Mouse (Mus musculus) retina, postnatal 7 days (tissue): Measurements from ENCODE around the gene Gart.
A peak's percentile ranks its signal among the peaks of the same experiment; 100 is the strongest.

Experiments
- DNase-seq: peaks from one replicate; pipeline ENCODE4 v3.0.0-alpha.2; 2012; ENCODE audit warnings: low read depth, low spot score

Gene Gart

DNA sequence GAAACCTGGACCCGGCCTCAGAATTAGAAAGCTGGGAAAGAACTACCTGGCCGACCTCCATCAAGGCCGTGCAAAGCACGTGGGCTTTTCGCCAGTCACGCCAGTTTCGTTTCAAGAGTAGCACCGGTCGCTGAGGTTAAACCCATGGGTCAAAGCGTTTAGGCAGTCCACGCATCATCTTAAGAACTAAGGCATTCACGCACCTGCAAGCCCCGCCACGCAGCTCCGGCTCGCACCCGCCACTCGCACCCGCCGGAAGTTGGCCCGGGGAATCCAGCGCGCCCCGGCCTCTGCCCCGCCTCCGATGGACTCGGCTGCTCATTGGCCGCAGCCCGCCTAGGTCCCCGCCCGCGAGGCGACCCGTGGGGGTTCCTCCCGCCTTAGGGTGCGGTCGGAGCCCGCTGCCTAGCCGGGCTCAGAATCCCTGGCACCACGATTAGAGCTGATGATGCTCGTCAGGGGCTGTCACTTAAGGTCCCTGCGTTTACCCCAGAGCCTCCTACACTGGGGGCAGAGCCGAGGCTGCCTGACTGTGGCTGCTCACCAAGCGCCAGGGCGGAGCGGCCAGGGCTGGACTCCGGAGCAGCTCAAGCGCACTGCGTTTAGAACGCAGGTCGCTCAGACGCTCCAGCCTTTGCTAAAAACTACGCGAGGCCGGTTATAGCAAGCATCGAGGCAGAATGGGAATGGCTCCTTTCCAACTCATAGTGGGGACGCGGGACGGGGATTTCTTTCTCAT lies at the start of gene Gart:
TSS of gene Gart (minus strand) at position 272 of the 739 bp plus-strand sequence.
- DNase-seq, result peak; percentile 74

DNA sequence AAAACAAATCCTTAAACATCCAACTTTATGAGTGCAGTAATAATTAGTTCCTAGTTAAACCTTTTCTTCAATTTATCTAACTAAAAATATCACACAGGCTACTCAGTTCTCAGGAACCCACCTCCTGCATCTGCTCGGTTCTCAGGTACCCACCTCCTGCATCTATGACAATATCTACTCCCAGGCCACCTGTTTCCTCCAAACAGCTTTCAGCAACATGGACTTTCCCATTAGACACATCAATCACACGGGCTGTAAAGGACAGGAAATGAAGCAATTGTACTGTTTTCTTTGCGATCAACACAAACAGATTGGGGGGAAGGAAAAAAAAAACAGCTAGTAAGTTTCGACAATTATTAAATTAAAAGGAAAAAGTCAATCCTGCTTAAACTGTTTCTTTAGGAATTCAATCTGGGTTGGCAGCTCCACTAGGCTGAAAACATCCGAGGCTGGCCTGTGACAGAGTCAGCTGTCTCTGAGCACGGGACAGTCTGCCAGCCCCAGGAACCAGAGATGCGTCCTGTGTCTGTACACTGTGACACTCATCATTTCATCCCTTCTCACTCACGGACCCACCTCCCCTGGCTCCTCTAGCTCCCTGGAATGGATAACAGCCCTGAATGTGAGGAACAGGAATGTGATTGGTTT lies 48.5 kb upstream of the Gart start:
- DNase-seq, result no peak

DNA sequence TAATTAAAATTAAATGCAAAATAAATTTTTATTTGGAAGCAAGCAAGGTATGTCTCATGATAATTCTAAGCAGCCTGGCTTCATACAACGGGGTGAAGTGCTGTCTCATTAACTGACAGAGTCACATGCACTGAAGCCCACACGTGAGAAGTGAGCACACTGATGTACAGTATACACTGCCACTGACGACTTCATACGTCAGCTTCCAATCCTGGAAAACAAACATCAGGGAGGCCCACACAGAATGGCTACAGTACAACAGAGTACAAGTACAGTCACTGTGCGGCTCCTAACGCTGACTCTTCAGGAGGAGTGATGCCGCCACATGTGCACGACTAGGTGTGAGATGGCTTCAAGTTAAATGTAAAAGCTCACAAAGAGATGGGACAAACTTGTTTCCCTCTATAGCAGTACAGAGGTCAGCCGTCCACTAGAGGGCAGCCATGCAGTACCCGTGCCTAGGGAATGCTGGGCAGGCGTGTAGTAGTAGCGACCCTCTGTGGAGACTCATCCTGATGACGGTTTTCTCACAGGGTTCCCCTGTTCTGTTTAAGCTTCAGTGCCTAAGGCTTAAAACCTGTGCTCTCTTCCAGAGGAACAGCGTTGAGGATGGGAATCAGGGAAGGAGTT lies 47.8 kb upstream of the Gart start:
- peak; percentile 53 for DNase-seq

DNA sequence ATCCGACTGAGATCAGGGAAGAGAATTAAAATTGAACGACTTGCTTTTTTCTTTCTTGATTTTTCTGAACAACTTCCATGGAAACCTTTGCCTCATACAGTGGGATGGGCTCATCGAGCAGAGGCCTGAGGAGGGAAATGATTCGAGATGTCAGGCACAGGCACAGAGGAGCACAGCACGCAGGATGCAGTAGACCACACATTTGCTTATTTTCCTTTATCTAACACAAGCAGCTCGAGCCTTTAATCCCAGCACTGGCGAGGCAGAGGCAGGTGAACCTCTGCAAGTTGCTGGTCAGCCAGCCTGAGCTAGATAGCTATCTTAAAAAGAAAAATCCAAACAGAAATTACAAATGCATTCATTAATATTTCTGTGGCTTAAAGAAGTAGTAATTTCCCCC lies 43.0 kb upstream of the Gart start:
- DNase-seq, result no peak

DNA sequence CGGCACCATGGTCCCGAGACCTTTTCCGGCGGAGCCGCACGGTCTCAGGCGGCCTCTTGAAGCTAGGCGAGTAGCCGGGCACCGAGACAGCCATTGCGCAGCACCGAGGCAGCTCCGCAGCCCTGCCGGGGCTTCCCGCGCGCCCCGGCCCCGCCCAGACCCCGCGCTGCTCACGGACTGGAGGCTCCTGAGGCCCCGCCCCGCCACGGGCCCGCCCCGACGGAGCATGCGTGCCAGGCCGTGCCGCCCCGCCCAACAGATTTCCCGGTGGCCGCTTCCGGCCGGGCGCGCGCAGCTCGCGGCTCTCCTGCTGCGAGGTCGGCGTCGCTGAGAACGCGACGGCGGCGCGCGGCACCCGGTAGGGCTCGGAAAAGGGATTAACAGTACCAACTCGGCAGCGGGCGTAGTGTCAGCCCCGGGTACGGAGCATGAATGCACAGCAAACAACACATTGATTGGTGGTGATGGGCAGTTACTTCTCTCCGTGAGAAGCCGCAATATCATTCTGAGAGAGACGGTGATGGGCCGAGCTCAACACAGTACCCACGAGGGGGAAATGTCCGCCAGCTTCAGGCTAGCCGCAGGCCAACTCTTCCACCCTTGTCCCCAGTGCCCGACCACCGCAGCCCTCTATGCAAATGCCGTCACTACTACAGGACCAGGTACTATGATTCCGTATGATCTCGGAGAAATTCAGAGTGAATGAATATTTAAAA lies 42.0 kb upstream of the Gart start, which contains the start of gene Donson:
TSS of gene Donson (minus strand) at position 152 of the 716 bp plus-strand sequence.
- peak; percentile 89 for DNase-seq

DNA sequence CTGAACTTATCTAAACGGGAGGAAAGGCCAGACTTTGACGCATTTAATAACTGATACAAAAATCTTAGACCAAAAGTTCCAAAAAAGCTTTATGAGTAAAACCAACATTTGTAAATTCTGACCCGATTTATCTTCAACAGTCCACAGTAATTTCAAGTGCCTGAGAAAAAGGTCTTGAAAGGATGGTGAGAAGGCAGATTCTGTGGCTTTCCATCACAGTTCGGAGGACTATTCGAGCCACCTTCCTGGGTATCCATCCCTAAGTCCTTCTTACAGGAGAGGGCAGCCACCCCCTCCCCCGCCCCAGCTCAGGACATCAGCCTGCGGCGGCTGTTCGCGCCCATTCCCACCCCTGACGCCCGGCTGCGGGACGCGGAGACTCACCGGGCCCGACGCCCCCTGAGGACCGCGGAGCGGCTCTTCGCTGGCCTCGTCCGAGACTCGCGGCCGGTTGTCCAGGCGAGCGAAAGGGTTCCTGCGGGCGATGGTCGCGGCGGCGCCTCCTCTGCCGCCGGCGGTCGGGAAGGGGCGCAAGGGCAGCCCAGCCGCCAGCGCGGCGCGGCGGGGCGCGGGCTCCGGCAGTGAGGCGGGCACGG lies 41.4 kb upstream of the Gart start:
- DNase-seq, result peak; percentile 5

DNA sequence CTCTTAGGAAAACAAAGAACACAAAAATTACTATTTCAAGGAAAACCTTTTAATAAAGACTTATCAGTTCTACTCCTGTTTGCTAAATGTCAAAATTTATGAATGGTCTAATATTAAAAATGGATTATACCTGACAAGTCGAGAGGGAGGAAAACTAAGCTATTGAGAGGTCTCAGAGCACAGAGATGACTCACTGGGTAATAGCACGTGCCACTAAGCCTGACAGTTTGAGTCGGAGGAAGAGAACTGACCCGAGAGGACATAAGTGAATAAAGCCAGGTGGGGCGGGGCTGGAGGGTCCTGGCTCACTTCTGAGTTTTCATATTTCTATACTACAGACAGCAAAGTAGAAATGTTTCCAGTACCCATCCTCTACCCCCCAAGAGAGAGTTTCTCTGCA lies 39.6 kb upstream of the Gart start:
- DNase-seq, result no peak

DNA sequence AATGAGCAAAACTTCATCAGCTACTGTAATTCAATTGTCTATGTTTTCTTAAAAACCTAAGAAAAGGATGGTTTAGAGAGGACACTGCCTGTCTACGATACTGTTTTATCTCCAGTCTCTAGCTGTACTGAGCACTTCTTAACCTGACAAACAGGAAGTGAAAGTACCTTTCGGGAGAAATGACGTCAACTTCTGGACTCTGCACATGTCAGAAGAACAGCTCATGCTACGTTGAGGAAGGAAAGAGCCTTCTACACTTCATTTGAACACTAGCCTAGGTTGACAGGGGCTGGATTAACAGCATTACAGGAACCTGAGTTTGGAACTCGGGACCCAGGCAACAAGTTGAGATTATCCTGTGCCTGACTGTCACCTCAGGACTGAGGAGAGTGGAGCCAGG lies 38.8 kb upstream of the Gart start:
- no peak for DNase-seq

DNA sequence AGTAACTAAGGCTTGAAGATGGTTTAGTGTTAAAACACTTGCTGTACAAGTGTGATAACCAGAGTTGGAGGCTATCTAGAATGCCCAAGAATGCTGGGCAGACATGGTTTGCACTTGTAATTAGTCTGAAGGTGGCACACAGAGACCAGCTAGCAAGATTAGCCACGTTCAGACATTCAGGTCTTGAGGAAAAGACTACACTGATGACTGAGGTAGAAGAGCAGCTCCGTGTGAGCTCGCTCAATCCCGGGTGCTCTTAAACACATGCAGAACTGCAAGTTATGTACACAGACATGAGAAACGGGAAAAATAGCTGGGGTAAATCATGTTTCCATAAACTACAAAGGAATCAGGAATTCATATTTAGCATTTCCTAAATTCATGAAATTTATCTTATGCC lies 33.9 kb upstream of the Gart start:
- no peak for DNase-seq

DNA sequence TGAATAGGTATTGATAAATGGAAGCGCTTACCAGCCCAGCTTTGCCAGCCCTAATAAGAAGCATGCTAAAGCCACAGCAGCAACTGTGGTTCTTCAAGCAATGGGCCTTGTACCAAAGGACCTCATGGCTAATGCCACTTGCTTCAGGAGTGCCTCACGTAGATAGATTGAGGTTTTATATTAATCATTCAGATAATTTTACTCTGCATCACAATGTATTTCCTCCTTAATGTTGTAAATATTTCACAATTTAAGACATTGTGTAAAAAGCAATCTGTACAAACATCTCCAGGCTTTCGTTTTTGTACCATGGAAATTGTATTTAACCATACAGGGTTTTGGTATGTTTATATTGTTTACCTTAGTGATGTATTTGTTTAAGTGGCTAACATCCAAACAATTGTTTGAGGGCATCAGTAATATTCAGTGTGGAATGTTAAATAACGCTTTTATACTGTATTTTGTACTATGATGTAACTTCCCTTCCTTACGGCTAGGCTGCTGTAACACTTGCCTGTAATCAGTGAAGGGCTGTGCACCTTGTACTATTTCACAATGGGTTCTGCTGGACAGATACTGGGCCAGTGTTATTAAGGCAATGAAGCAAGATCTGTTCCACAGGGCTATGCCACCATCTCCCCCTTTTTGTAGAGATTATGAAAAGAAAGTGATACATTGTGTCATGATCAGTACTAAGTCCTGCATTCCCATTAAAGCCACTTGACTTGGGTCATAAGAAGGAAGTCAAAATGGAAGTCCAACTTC lies 31.6 kb upstream of the Gart start:
- DNase-seq, result no peak

DNA sequence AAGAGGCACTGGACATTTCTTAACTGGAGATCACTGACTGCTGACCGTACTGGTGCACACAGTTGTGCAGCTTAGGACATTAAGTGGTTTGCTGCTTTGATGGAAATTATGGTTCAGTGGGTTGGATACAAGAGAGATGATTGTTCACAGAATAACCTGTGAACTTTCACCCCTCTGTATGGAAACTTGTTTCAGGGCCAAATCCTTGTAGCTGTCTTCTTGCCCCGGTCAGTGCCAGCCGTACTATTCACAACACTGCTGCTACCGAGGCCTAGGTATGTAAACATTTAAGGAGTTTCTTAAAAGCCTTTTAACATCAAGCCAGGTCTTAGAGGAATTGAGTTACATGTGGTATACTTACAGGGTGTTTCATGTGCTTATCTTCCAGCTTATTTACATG lies 27.7 kb upstream of the Gart start:
- no peak for DNase-seq

DNA sequence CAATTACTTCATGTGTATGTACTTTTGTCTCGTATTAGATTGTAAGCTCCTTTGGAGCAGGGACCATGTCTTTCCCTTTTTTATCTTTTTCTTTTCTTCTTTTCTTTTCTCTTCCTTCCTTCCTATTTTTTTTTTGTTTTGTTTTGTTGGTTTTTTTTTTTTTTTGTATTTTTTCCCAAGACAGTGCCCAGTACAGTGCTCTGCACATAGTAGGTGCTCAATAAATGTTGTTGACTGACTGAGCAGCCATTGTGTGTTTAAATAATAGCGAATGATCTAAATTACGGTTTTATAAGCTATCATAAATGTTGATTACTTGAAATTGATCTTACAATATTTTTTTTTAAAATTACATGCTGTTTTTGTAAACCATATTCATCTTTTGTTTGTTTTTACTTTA lies 17.0 kb upstream of the Gart start:
- DNase-seq, result no peak

DNA sequence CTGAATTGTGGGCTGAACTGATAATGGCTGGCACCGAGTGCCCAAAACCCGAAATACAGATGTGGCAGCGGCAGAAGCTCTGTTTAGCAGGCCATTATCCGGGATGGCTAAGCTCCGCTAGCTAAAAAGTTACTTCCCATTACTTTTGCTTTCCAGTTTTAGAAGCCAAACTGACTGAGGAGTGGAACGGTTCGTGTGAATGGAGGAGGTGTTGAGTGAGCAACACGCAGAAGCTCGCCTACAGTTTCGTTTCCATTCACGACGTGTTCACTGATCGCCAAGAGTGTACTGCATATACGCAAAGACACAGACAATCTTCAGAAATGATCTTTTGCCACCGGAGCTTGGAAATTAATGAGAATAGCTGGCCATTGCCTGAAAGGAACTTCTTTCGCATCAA lies 15.6 kb upstream of the Gart start:
- no peak for DNase-seq

DNA sequence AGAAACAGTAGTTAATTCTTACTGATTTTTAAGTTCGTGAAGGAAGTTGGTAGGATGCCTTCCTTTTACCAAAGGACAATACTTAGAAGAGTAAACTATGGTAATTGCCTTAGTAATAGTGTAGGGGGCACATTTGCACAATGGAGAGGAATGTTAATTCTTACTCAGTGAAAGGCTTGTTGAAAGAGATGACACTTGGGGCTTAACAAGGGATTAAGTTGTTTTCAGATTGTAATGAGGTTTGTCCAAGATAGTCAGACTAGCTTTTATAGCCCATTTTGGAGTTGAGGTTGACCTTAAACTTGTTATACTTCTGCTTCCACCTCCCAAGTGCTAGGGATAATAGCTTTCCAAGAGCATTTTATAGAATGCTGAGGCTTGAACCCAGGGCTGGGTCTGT lies 14.6 kb upstream of the Gart start:
- no peak for DNase-seq

DNA sequence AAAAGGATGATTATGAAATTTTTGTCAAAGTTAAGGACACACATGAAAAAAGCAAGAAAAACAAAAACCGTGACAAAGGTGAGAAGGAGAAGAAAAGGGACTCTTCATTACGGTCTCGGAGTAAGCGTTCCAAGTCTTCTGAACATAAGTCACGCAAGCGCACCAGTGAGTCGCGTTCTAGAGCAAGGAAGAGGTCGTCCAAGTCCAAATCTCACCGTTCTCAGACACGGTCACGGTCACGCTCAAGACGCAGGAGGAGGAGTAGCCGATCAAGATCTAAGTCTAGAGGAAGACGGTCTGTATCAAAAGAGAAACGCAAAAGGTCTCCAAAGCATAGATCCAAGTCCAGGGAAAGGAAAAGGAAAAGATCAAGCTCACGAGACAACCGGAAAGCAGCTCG lies 13.0 kb upstream of the Gart start:
- no peak for DNase-seq

DNA sequence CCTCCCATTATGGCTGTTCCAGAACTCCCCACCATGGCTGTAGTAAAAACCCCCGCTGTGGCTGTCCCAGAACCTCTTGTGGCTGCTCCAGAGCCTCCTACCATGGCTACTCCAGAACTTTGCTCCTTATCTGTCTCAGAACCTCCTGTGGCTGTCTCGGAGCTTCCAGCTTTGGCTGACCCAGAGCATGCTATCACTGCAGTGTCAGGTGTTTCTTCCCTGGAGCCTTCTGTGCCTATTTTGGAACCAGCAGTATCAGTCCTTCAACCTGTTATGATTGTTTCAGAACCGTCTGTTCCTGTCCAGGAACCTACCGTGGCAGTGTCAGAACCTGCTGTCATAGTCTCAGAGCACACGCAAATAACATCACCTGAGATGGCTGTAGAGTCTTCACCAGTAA lies 11.7 kb upstream of the Gart start:
- no peak for DNase-seq

DNA sequence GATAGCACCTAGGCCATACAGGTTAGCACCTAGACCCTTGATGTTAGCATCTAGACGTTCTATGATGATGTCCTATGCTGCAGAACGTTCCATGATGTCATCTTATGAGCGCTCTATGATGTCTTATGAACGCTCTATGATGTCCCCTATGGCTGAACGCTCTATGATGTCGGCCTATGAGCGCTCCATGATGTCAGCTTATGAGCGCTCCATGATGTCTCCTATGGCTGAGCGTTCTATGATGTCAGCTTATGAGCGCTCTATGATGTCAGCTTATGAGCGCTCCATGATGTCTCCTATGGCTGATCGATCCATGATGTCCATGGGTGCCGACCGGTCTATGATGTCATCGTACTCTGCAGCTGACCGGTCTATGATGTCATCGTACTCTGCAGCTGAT lies 10.5 kb upstream of the Gart start:
- DNase-seq, result no peak

DNA sequence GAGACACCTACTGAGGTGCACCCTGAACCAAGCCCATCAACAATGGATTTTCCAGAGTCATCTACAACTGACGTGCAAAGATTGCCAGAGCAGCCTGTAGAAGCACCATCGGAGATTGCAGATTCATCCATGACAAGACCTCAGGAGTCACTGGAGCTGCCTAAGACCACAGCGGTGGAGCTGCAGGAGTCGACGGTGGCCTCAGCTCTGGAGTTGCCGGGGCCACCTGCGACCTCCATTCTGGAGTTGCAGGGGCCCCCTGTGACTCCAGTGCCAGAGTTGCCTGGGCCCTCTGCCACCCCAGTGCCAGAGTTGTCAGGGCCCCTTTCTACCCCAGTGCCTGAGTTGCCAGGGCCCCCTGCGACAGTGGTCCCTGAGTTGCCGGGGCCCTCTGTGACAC lies 8.5 kb upstream of the Gart start:
- no peak for DNase-seq

DNA sequence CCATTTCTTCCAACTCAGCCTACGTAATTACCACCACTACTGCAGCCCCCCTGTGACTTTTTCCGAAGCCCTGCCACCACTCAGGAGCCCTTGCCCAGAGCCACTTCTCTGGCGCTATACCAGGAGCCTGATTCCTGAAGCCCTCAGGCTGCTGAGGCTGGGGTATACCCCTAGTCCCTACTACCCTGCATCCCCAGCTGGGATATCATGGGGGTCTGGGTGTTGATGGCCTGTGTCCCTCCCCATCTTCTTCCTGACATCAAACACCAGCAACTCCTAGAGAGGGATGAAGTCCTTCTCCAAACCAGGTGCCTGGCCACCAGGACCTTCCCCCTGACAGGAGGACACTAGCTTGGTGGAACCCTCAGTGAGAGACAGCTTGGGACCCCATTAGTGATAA lies 5.4 kb upstream of the Gart start:
- no peak for DNase-seq

DNA sequence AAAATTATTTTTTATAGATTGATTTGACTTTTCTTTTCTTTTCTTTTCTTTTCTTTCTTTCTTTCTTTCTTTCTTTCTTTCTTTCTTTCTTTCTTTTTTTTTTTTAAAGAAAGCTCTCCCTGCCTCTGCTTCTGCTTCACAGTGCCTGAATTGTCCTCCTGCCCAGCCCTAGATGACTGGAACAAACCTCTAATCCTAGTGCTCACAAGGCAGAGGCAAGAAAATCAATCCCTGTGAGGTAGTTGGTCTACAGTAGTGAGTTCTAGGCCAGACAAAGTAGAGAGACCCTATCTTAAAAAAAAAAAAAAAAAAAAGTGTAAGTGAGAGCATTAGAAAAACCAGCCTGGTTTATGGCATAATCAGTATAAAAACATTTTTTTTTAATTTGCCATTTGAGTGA lies 3.0 kb upstream of the Gart start:
- no peak for DNase-seq

DNA sequence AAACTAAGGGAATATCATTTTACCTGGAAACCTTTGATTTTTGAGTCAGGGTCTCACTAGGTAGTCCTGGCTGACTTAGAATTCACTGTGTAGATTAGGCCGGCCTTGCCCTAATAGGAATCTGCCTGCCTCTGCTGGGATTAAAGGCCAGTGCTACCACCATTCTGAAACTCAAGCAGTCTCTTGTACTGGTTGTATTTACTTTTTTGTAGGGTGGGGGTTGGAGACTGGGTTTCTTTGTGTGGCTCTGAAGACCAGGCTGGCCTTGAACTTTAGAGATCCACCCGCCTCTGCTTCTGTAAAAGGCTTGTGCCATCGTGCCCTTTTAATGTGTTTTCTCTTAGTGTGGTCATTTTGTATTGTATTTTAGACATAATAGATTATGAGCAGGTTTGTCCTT lies 2.5 kb upstream of the Gart start:
- DNase-seq, result no peak
